Mouse (Mus musculus) brain, embryonic 14.5 days (tissue): Measurements from ENCODE around the gene Mbtd1.

Experiments
- CTCF ChIP-seq: fragments of 200-500 bp; IDR thresholded peaks from 2 replicates; pipeline ENCODE4 v1.5.1; 2012; ENCODE audit warnings: inconsistent platforms, mild to moderate bottlenecking, moderate library complexity, borderline replicate concordance; ENCODE audit not compliant: insufficient read depth, insufficient read length; ENCODE audit errors: extremely low read depth
- POLR2A ChIP-seq: fragments of 200-500 bp; IDR thresholded peaks from 2 replicates; pipeline ENCODE4 v1.6.1; 2012; ENCODE audit warnings: mild to moderate bottlenecking, inconsistent platforms, borderline replicate concordance; ENCODE audit not compliant: poor library complexity, insufficient read depth, insufficient read length, severe bottlenecking; ENCODE audit errors: extremely low read depth

DNA sequence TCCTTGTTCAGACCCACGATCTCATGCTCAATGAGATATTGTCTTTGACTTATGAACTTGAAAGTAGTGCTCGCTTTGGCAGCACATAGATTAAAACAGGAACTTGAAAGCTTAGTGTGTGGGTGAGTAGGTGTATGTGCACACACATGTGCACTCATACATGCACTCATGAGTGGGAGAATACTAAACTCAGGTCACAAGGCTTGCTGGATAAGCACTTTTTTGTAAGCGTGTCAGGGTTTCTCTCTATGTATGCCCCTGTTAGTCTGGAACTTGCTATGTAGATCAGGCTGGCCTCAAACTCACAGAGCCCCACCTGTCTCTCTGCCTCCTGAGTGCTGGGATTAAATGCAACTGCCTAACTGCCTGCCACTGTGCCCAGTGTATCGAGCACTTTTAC is 101.4 kb downstream of the Mbtd1 start:
- TF ChIP-seq CTCF (no peak), POLR2A (no peak)
